8 mouse cellular contexts compared by ENCODE assay signal in the genomic region with DNA sequence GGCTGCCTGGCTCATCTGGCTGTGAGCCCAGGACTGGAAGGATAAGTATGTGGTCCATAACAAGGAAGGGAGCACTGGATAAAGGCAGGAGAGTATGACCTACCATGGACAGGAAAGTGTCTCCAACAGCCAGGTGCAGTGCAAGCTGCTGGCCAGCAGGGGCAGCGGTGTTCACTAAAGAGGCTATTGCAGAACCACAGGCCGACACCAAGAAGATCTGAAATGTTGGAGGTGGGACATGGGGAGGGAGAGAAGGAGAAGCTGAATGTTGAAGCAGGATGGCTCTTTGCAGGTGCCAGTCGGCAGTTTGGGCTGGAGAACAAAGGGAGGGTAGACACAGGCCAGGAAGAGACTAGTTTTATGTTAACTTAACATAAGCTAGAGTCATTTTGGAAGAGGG. TPM values are rescaled to one million over a fixed set of nuclear protein-coding genes. Genes with fewer than 3 reads are reported as not detected.
A peak's percentile ranks its signal among the peaks of the same experiment; 100 is the strongest.
DNase-seq lines count a peak whose midpoint lies in the region; ATAC-seq and TF ChIP-seq lines count a peak whose summit lies in the region.

No protein-coding gene starts in this region.

- H3K9me3 ChIP-seq in lung, embryonic 14.5 days (ENCODE audit: low read depth, low read length): no peaks in the 10 kb centered on the region
- no peaks in the 10 kb centered on the region for H3K9me3 ChIP-seq in intestine, embryonic 15.5 days

- no peak for ATAC-seq in lung, embryonic 14.5 days (ENCODE audit: insufficient read depth)
- ATAC-seq in intestine, embryonic 15.5 days: no peak

- intact Hi-C loops in gastrocnemius, adult 2 months (cut with DNase I): no loop called here

- no peak for DNase-seq in gastrocnemius, adult 2 months
- DNase-seq in gastrocnemius, postnatal 25 days: no peak
- peak; percentile 26 for DNase-seq in right cerebral cortex, postnatal 4 days
- no peak for DNase-seq in right cerebral cortex, postnatal 10 days (ENCODE audit: low spot score in 2 of 2)
- DNase-seq in lung, embryonic 14.5 days: peak; percentile 63
- peak; percentile 25 to 26 for DNase-seq in thymus, postnatal 36 days
- no peak for DNase-seq in T-cell, adult 2 months (ENCODE audit: low spot score)

- TF ChIP-seq CTCF in gastrocnemius, adult 2 months (IDR thresholded peaks at IDR 0.05): peak; percentile 69
- TF ChIP-seq CTCF in lung, embryonic 14.5 days (IDR thresholded peaks at IDR 0.05; ENCODE audit: low read depth): peak; percentile 80

- 0 out of 2 replicates have a peak, but pooled peaks cover under 1% of the 10 kb centered on the region for H3K4me1 ChIP-seq in lung, embryonic 14.5 days (ENCODE audit: insufficient read depth)
- H3K4me1 ChIP-seq in intestine, embryonic 15.5 days (replicated peaks): no peaks in the 10 kb centered on the region

- WGBS in lung, embryonic 14.5 days: 67% methylated on average over 3 of the region's 3 CpGs
- 76% methylated on average over 3 of the region's 3 CpGs for WGBS in intestine, embryonic 15.5 days

- no peaks in the 10 kb centered on the region for H3K36me3 ChIP-seq in lung, embryonic 14.5 days (ENCODE audit: insufficient read depth)
- no peaks in the 10 kb centered on the region for H3K36me3 ChIP-seq in intestine, embryonic 15.5 days

- no peak overlapping the region for H3K27ac ChIP-seq in gastrocnemius, adult 2 months
- no peak overlapping the region for H3K27ac ChIP-seq in lung, embryonic 14.5 days (ENCODE audit: low read depth)
- H3K27ac ChIP-seq in intestine, embryonic 15.5 days: no peak overlapping the region

- peaks cover 3% of the 10 kb centered on the region; the same call in 1 of the 2 replicates for H3K27me3 ChIP-seq in lung, embryonic 14.5 days (ENCODE audit: insufficient read depth, low read length)
- H3K27me3 ChIP-seq in intestine, embryonic 15.5 days (replicated peaks): no peaks in the 10 kb centered on the region

- H3K4me2 ChIP-seq in lung, embryonic 14.5 days: no peak overlapping the region
- no peak overlapping the region for H3K4me2 ChIP-seq in intestine, embryonic 15.5 days (replicated peaks)

- H3K9ac ChIP-seq in lung, embryonic 14.5 days: no peak overlapping the region
- no peak overlapping the region for H3K9ac ChIP-seq in intestine, embryonic 15.5 days

- no peak overlapping the region for H3K4me3 ChIP-seq in gastrocnemius, adult 2 months
- H3K4me3 ChIP-seq in lung, embryonic 14.5 days (ENCODE audit: low read depth, low read length): no peak overlapping the region
- H3K4me3 ChIP-seq in intestine, embryonic 15.5 days (replicated peaks): no peak overlapping the region

RNA-seq across cellular contexts. Expression of a gene that starts 6.3 kb away (rescaled TPM):
- total RNA-seq in gastrocnemius, adult 2 months (2021): 1 to 10 TPM; 1.6 to 4.1 TPM
- total RNA-seq in gastrocnemius, postnatal 25 days (2021): 1 to 10 TPM; 3.3 to 4.6 TPM
- 22.9 and 28.4 TPM in 2 replicates for polyA plus RNA-seq in lung, embryonic 14.5 days (2014; fragmentation: Nextera tagmentation; extraction: Ambion mirVana)
- polyA plus RNA-seq in intestine, embryonic 15.5 days (2015; fragmentation: Nextera tagmentation; extraction: Ambion mirVana): 15.1 and 17.4 TPM in 2 replicates

Comparison
In these comparisons a context has a peak if more than half of its experiments do, and no peak if none do; other contexts are left out.
1. DNase-seq: peak in right cerebral cortex, postnatal 4 days (single experiment), lung, embryonic 14.5 days (single experiment) and thymus, postnatal 36 days (2 of 2); none in gastrocnemius, adult 2 months (single experiment), gastrocnemius, postnatal 25 days (single experiment), right cerebral cortex, postnatal 10 days (0 of 2) and T-cell, adult 2 months (single experiment).